Mouse (Mus musculus) heart, postnatal 0 days (tissue): ENCODE data around the gene C330007P06Rik. TPM values are rescaled to one million over a fixed set of nuclear protein-coding genes. Genes with fewer than 3 reads are reported as not detected.
"Not testable (repeated sequence)": the region's sequence is repeated elsewhere in the genome, so short reads cannot be mapped to it uniquely, and the experiment has no call there.

Experiments
- ATAC-seq: fragments of 200-750 bp; cut with Nextera tagmentation; 2 replicates; pipeline ENCODE4 v1.8.0; 2017; ENCODE audit warnings: low read depth, moderate number of reproducible peaks, moderate library complexity; ENCODE audit not compliant: insufficient read depth
- DNase-seq: peaks from one replicate; pipeline ENCODE4 v3.0.0-alpha.2; 2016; ENCODE audit warnings: low spot score
- H3K27ac ChIP-seq: fragments of 300-500 bp; sonication (generic); 2 replicates; pipeline ENCODE4 v1.5.1; 2014; ENCODE audit warnings: low read depth, mild to moderate bottlenecking
- H3K27me3 ChIP-seq: fragments of 300-500 bp; sonication (generic); 2 replicates; pipeline ENCODE4 v1.6.1; 2014; ENCODE audit warnings: low read length, mixed read lengths; ENCODE audit not compliant: control insufficient read depth, insufficient read depth
- H3K36me3 ChIP-seq: fragments of 300-500 bp; sonication (generic); replicated peaks from 2 replicates; pipeline ENCODE4 v1.6.1; 2014; ENCODE audit warnings: low read length, mixed read lengths; ENCODE audit not compliant: control insufficient read depth, insufficient read depth
- H3K4me1 ChIP-seq: fragments of 300-500 bp; sonication (generic); 2 replicates; pipeline ENCODE4 v1.6.1; 2014; ENCODE audit warnings: antibody characterized with exemption; ENCODE audit not compliant: control insufficient read depth, insufficient read depth
- H3K4me2 ChIP-seq: fragments of 300-500 bp; sonication (generic); 2 replicates; pipeline ENCODE4 v1.6.1; 2014; ENCODE audit warnings: low read depth, mild to moderate bottlenecking, low read length, moderate library complexity
- H3K4me3 ChIP-seq: fragments of 300-500 bp; sonication (generic); 2 replicates; pipeline ENCODE4 v1.5.1; 2014; ENCODE audit warnings: low read depth, low read length
- H3K9ac ChIP-seq: fragments of 300-500 bp; sonication (generic); replicated peaks from 2 replicates; pipeline ENCODE4 v1.6.1; 2014; ENCODE audit warnings: low read depth, low read length, mixed read lengths
- H3K9me3 ChIP-seq: fragments of 300-500 bp; sonication (generic); replicated peaks from 2 replicates; pipeline ENCODE4 v1.6.1; 2016; ENCODE audit warnings: low read length; ENCODE audit not compliant: control insufficient read depth
- CTCF ChIP-seq: IDR thresholded peaks from 2 replicates; pipeline ENCODE4 v1.5.1; 2016; ENCODE audit warnings: antibody characterized with exemption, control low read depth, low read depth
- EP300 ChIP-seq: IDR thresholded peaks from 2 replicates; pipeline ENCODE4 v1.6.1; 2016; ENCODE audit warnings: antibody characterized with exemption, low read depth
- WGBS: fragments of 180-500 bp; shearing (Covaris S2); extraction: QIAGEN DNeasy Blood & Tissue Kit; methylation state at CpG from one replicate; pipeline ENCODE4 v1.1.7; 2014; 5-methylcytosine and 5-hydroxymethylcytosine counted together
- polyA plus RNA-seq: library from polyadenylated mRNA; unstranded; fragments of >200 nt; fragmentation: Nextera tagmentation; extraction: Ambion mirVana; gene quantifications from 2 replicates; pipeline ENCODE4 v1.2.1, GENCODE M21; 2015
- total RNA-seq: library from RNA; depleted of rRNA; stranded (reverse); fragments of >200 nt; gene quantifications from 2 replicates; pipeline ENCODE4 v1.2.3, GENCODE M21; 2014; ENCODE audit warnings: low replicate concordance

C330007P06Rik gene
- total and polyA plus RNA-seq, 2 experiments from 2014 or later, result 10.5 to 16.6 TPM

DNA sequence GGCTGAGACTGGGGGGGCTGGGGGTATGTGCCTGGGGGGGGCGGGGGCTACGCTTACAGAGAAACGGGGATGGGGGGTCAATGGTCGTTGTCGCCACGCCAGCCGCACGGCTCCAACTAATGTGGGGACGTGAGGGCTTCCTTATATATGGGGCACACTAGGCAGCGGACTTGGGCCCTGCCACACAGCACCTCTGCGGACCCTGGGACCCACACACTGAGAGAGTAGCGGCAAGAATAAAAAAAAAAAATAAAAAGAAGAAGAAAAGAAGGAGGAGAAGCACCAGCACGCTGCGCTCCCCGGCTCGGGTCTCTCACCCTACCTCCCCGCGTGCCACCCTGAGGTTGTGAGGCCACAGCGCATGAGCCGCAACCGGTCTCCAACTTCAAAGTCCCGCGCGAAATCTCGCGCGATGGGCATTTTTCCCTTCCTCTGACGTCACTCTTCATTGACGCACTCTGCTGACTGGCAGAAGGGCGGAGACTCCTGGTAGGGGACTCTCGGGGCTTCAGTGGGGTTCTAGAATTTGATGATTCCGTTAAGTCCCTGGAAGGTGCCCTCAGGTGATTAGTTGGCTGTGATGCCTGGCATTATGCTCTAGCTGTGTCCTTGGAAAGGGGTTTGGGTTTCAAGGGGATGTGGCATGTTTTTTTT is 29.3 kb upstream of the C330007P06Rik start:
- TF ChIP-seq CTCF (no peak), EP300 (peak; percentile 57; the same call in 1 of the 2 replicates)
- peak overlapping the region; percentile 59 for H3K4me3 ChIP-seq
- peak; percentile 95 for ATAC-seq

DNA sequence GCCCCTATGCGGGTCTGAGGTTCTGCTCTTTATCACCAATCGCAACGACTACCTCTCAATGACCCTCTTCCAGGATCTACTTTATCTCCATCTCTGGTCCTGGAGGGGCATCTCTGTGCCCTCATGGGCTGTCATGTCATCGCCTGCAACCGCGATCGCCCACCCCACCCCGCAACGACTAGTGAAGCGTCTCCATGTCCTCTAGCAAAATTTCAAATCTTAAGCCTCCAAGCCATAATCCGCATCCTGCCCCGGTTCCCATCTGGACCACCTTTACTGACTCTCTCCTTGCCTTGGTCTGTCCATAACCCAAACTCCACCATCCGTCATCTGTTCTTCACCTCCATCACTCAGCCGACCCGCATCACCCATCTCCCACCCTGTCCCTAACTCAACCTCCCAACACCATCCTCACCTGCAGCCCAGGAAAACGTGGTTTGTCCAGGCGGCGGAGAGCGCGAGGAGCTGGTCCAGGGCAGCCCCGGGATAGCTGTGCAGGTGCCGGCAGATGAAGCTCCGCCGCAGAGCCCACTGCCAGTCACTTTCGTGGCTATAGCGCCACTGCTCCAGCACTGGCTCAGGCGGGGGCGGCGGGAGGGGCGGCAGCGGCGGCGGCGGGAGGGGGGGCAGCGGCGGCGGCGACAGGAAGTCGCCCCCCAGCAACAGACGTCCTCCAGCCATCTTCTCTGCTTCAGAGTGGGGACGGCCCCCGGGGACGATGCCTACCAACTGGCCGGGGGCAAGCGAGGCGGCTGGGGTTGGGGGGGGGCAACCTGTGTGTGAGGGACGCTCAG is 28.6 kb upstream of the C330007P06Rik start, which contains the start of gene Nkrf:
Gene Nkrf, minus strand, starts transcription at position 579 of the 794 bp plus-strand sequence.
- Histone ChIP-seq H3K27ac (peak within 1 kb of the TSS; percentile 78), H3K9me3 (no peaks in the 10 kb centered on the region), H3K4me3 (peak within 1 kb of the TSS; percentile 59), H3K9ac (peak within 1 kb of the TSS; percentile 57), H3K4me1 (no peaks in the 10 kb centered on the region), H3K27me3 (no peaks in the 10 kb centered on the region), H3K4me2 (peak within 1 kb of the TSS; percentile 89), H3K36me3 (no peaks in the 10 kb centered on the region)
- DNase-seq (no peak), ATAC-seq (peak; percentile 40)
- WGBS, result 16% methylated on average over 36 of the region's 47 CpGs
- TF ChIP-seq EP300 (no peak), CTCF (no peak)

More for the DNA sequence above, 29.3 kb upstream of the C330007P06Rik start:
- Histone ChIP-seq H3K4me2 (peak overlapping the region; percentile 89), H3K9me3 (no peaks in the 10 kb centered on the region), H3K4me1 (no peaks in the 10 kb centered on the region), H3K27ac (peak overlapping the region; percentile 78), H3K36me3 (no peaks in the 10 kb centered on the region), H3K27me3 (no peaks in the 10 kb centered on the region), H3K9ac (peak overlapping the region; percentile 57)
- 14% methylated on average over 30 of the region's 32 CpGs for WGBS
- peak; percentile 89 for DNase-seq

DNA sequence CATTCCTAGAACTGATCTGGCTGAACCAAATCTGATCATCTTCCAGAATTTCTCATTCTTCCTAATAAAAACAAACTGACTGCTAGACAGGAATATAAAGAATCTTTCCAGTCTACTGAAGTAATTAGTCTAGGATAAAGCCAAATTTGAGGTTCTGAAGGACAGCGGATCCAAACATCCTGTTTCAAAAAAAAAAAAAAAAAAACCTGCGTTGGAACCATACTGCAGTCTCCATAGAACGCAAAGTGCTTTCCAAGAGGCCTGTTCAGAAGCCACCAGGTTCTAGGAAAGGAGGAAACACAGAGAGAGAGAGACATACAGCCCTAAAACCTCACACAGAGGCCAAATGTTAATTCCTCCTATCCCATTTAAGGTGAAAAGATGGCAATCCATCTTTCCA is 27.7 kb upstream of the C330007P06Rik start:
- H3K36me3 ChIP-seq, result no peaks in the 10 kb centered on the region
- H3K4me1 ChIP-seq, result no peaks in the 10 kb centered on the region
- ATAC-seq (no peak), DNase-seq (no peak)
- TF ChIP-seq CTCF (no peak), EP300 (no peak)
- no peak overlapping the region; the same call in 1 of the 2 replicates for H3K4me2 ChIP-seq
- H3K27ac ChIP-seq, result no peak overlapping the region
- no peaks in the 10 kb centered on the region for H3K9me3 ChIP-seq
- no peaks in the 10 kb centered on the region for H3K27me3 ChIP-seq
- WGBS, result 35% methylated on average over 3 of the region's 3 CpGs
- 0 out of 2 replicates have a peak overlapping the region, but pooled peaks have one; percentile 59 for H3K4me3 ChIP-seq
- no peak overlapping the region for H3K9ac ChIP-seq

DNA sequence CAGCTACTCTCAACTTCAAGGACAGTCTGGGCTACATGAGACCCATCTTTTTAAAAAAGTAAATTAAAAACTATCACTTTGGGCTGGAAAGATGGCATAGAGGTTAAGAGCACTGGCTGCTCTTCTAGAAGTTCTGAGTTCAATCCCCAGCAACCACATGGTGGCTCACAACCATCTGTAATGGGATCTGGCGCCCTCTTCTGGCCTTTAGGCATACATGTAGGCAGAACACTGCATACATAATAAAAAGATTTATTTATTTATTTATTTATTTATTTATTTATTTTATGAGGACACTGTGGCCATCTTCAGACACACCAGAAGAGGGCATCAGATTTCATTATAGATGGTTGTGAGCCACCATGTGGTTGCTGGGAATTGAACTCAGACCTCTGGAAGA is 25.0 kb upstream of the C330007P06Rik start:
- not testable (repeated sequence) for H3K4me3 ChIP-seq, H3K9me3 ChIP-seq, H3K36me3 ChIP-seq, H3K27ac ChIP-seq, ATAC-seq, H3K9ac ChIP-seq, H3K27me3 ChIP-seq, DNase-seq, H3K4me1 ChIP-seq, H3K4me2 ChIP-seq
- peak; percentile 20; the same call in 1 of the 2 replicates for TF ChIP-seq CTCF
- 45% methylated on average over 1 of the region's 1 CpGs for WGBS

DNA sequence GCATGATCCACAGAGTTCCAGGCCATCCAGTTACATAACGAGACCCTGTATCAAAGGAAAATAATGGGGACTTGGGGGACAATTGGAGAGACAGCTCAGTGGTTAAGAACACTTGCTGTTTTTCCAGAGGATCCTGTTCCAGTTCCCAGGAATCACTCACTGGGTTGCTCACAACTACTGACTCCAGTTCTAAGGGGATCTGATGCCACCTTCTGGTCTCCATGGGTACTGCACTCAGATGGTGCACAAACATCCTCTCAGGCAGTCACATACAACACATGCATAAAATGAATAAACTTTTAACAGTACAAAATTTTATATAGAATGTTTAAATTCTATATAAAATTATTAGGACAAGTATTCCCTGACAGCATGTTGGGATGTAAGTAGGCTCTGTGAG is 10.8 kb upstream of the C330007P06Rik start:
- DNase-seq (no peak), ATAC-seq (no peak)
- H3K9me3 ChIP-seq, result no peaks in the 10 kb centered on the region
- 0 out of 2 replicates have a peak, but pooled peaks cover 3% of the 10 kb centered on the region for H3K36me3 ChIP-seq
- no peak overlapping the region for H3K4me2 ChIP-seq
- H3K9ac ChIP-seq, result no peak overlapping the region
- no peak for TF ChIP-seq EP300
- TF ChIP-seq CTCF, result peak; percentile 24; the same call in 1 of the 2 replicates
- no peaks in the 10 kb centered on the region for H3K27me3 ChIP-seq
- no peaks in the 10 kb centered on the region for H3K4me1 ChIP-seq
- H3K4me3 ChIP-seq, result no peak overlapping the region
- 72% methylated on average over 1 of the region's 1 CpGs for WGBS
- H3K27ac ChIP-seq, result no peak overlapping the region
